Comparison of ENCODE assay signal across 8 mouse cellular contexts in genomic region chr1:75505956-75506831, GRCm38 (mm10). TPM values are rescaled to one million over a fixed set of nuclear protein-coding genes. Genes with fewer than 3 reads are reported as not detected.
DNase-seq lines count a peak whose midpoint lies in the region; ATAC-seq lines count a peak whose summit lies in the region.

Obsl1 (minus strand) TSS chr1:75506452.

- peaks cover 25% of the 10 kb centered on the region for H3K4me1 ChIP-seq in forebrain, embryonic 13.5 days
- peaks cover 27% of the 10 kb centered on the region for H3K4me1 ChIP-seq in stomach, embryonic 14.5 days (ENCODE audit: control insufficient read depth, insufficient read depth, low read length)

- intact Hi-C loops in heart, postnatal 14 days (cut with DNase I): loop anchor here (2.0 kb wide), 2 partner anchors 15 to 55 kb away; partner anchors contain the start of gene Stk11ip

- peak; percentile 70 for DNase-seq in ES-CJ7 (ENCODE audit: low read depth, low spot score)
- DNase-seq in adrenal gland, postnatal 25 days: peak; percentile 64
- peak; percentile 84 to 87 for DNase-seq in heart, postnatal 14 days
- peak in 1 of 2 experiments; percentile 27 for DNase-seq in layer of hippocampus, postnatal 36 days
- DNase-seq in lung, postnatal 4 days: peak; percentile 83 to 92
- no peak for DNase-seq in spleen, postnatal 36 days (ENCODE audit: low spot score in 2 of 2)

- peak; percentile 74 for ATAC-seq in forebrain, embryonic 13.5 days
- ATAC-seq in stomach, embryonic 14.5 days (ENCODE audit: insufficient number of reproducible peaks, insufficient read depth, low FRiP score, low read depth): peak; percentile 93

- peak within 1 kb of the TSS; percentile 93 for H3K4me2 ChIP-seq in forebrain, embryonic 13.5 days
- peak within 1 kb of the TSS; percentile 97 for H3K4me2 ChIP-seq in stomach, embryonic 14.5 days (replicated peaks; ENCODE audit: low read depth, low read length)

- peaks cover 20% of the 10 kb centered on the region for H3K36me3 ChIP-seq in forebrain, embryonic 13.5 days (ENCODE audit: poor library complexity, severe bottlenecking)
- peaks cover 20% of the 10 kb centered on the region for H3K36me3 ChIP-seq in stomach, embryonic 14.5 days (ENCODE audit: control insufficient read depth, insufficient read depth, low read length)

- peaks cover 13% of the 10 kb centered on the region for H3K27me3 ChIP-seq in forebrain, embryonic 13.5 days
- no peaks in the 10 kb centered on the region for H3K27me3 ChIP-seq in stomach, embryonic 14.5 days (ENCODE audit: control insufficient read depth, insufficient read depth, low read length)

- peak within 1 kb of the TSS; percentile 72 for H3K27ac ChIP-seq in forebrain, embryonic 13.5 days
- peak within 1 kb of the TSS; percentile 99 for H3K27ac ChIP-seq in stomach, embryonic 14.5 days (ENCODE audit: low read length)

- WGBS in forebrain, embryonic 13.5 days: under 1% methylated on average over 65 of the region's 65 CpGs
- WGBS in stomach, embryonic 14.5 days: under 1% methylated on average over 65 of the region's 65 CpGs

- H3K9ac ChIP-seq in forebrain, embryonic 13.5 days: peak within 1 kb of the TSS; percentile 89
- peak within 1 kb of the TSS; percentile 99 for H3K9ac ChIP-seq in stomach, embryonic 14.5 days (replicated peaks; ENCODE audit: low read depth, low read length)

- H3K4me3 ChIP-seq in forebrain, embryonic 13.5 days: peak within 1 kb of the TSS; percentile 79
- peak within 1 kb of the TSS; percentile 96 for H3K4me3 ChIP-seq in stomach, embryonic 14.5 days (ENCODE audit: low read depth, low read length)

- H3K9me3 ChIP-seq in forebrain, embryonic 13.5 days (replicated peaks): no peaks in the 10 kb centered on the region
- no peaks in the 10 kb centered on the region for H3K9me3 ChIP-seq in stomach, embryonic 14.5 days (ENCODE audit: control insufficient read depth, low read depth, low read length)

RNA-seq across cellular contexts. Expression of gene Obsl1, which starts in this region (rescaled TPM):
- total RNA-seq in adrenal gland, postnatal 25 days (2021): 83.1 and 107 TPM in 2 replicates
- 15.5 and 17.2 TPM in 2 replicates for polyA plus RNA-seq in forebrain, embryonic 13.5 days (2015; fragmentation: Nextera tagmentation; extraction: Ambion mirVana)
- 100 to 1,000 TPM; 166 to 172 TPM for total RNA-seq in heart, postnatal 14 days (2021)
- total RNA-seq in layer of hippocampus, postnatal 36 days (2021): 10 to 100 TPM; 24.1 to 26.3 TPM
- 77.0 and 79.0 TPM in 2 replicates for polyA plus RNA-seq in stomach, embryonic 14.5 days (2014; fragmentation: Nextera tagmentation; extraction: Ambion mirVana)

Comparison
In these comparisons a context has a peak if more than half of its experiments do, and no peak if none do; other contexts are left out.
1. DNase-seq: peak in ES-CJ7 (single experiment), adrenal gland, postnatal 25 days (single experiment), heart, postnatal 14 days (2 of 2) and lung, postnatal 4 days (2 of 2); none in spleen, postnatal 36 days (0 of 2).